Mouse (Mus musculus): ENCODE results near the gene Kcns1. TPM values are rescaled to one million over a fixed set of nuclear protein-coding genes. Genes with fewer than 3 reads are reported as not detected.

The Kcns1 gene
- total RNA-seq, 4 experiments from 2014 or later = 0.54 to 1.8 (median 1.4) TPM

DNA sequence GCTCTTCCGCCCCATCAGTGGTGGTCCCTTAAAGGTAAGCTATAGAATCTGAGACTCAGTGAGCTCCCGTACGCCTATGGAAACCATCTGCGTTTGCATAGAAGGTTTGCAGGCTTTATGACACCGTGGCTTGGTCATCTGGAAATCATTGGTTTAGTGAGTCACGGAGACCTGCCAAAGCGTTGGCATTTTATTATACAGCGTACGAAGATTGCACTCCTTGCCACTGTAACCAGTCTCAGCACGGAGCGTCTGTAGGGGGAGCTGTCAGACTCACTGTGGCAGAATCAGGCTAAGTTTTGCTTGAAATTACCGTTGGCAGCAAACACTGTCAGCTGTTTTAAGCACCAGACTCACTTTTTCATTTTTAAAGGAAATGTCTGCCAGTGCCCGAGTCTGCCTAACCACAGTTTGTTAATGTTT, 44.4 kb downstream of the Kcns1 start:
- DNase-seq (ENCODE audit: low spot score in 2 of 2) = peak in 1 of 2 experiments; percentile 25

DNA sequence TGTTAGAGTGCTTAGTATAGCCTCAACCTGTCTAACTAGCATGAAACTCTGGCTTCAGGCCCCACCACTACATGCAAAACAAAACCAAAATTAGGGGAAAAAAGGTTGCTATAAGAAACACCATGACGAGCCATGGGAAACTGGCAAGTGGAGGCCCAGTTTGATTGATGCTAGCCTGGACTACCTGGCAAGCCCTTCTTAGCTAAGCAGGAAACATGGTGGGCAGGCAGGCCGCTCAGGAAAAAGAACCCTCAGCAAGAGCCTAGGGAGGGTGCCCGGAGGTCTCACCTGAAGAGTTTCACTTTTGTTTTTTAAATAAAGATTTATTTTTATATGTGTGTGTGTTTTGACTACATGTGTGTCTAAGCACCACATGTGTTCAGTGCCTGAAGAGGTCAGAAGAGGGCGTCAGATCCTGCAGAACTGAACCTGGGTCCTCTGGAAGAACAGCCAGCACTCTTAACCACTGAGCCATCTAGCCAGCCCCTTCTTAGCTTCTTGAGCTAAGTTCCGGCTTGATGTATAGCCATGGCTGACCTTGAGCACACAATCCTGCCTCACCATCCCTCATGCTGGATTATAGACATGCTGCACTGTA, 47.6 kb downstream of the Kcns1 start:
- no peak for DNase-seq (ENCODE audit: low spot score in 2 of 2)

DNA sequence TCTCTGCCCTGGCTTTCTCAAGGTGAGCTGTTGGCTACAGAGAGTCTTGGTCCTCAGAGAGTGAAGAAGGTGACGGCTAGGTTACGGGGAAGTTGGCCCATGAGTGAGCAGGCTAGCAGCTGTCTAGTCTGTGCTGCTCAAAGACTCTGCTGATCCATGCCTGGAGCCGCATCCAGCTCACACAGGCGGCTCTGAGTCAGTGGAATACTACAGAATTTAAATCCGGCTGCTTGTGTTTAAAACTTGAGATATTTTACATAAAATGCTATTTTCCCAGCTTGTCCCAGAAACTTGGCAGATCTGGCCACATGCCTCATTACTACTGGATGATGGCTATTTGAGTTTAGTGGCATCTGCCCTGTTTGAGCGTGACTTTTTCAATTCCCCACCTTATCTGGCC, 51.4 kb downstream of the Kcns1 start:
- no peak for DNase-seq (ENCODE audit: low spot score in 2 of 2)

DNA sequence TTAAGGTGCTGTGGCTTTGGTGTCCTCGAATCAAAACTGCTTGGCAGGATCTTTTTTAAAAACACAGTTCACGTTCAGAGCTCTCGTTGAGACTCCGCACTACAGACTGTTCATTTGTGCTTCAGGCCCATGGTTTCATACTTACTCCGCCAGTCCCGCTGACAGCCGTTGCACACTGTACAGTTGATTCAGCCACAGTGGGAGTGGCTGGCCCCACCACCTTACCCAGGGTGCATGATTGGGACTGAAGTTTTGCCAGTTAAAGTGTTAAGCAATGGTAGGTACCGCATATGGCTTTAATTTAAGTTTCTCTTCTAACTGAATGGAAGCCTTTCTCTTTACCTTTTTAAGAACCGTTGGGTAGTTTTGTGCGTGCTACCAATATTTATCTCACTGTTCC, 55.4 kb downstream of the Kcns1 start:
- no peak for DNase-seq (ENCODE audit: low spot score in 2 of 2)

DNA sequence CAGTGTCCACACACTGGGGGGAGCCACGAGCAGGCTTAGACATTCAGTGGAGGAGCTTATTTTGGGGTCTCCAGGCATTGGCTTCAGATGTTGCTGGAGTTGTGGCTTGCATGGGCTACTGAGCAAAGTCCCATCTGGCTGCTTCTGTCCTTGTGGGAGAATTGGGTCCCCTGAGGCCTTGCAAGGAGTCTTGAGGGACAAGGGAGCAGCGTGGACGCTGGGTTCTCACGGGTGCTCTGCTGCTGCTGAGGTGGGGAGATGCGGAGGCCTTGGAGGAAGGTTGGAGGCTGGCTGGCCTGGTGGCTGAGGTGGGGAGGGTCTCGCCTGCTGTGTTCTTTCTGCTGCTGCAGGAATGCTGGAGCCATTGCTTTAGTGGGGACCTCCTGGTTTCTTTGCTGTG, 56.9 kb downstream of the Kcns1 start:
- DNase-seq (ENCODE audit: low spot score in 2 of 2) = no peak

Other genes with a start within 250 kb of the Kcns1 start
- gene Ywhab, start 176.2 kb downstream of the Kcns1 start, total RNA-seq (2022) = 10 to 100 TPM; 39.0 to 41.5 (median 39.9) TPM
- under 1 TPM in 1 of 4 experiments, not detected in 3; 0.31 TPM for gene Pabpc1l, start 145.7 kb downstream of the Kcns1 start, total RNA-seq (2022)
- 1 to 10 TPM; 6.2 to 8.5 (median 7.2) TPM for gene Stk4, start 100.8 kb downstream of the Kcns1 start, total RNA-seq (2022)
- gene Tomm34, start 99.9 kb downstream of the Kcns1 start, total RNA-seq (2022) = 10 to 100 TPM; 12.7 to 15.9 (median 13.6) TPM
- gene Wfdc5, start 11.6 kb upstream of the Kcns1 start, total RNA-seq (2022) = under 1 TPM in 1 of 4 experiments, not detected in 3; 0.19 TPM
- not detected for gene Wfdc12, start 19.5 kb upstream of the Kcns1 start, total RNA-seq (2022)
- gene Wfdc15a, start 29.0 kb upstream of the Kcns1 start, total RNA-seq (2022) = not detected
- not detected for gene Wfdc15b, start 50.5 kb upstream of the Kcns1 start, total RNA-seq (2022)
- not detected for gene Svs2, start 67.4 kb upstream of the Kcns1 start, total RNA-seq (2022)
- not detected for gene Svs3b, start 85.5 kb upstream of the Kcns1 start, total RNA-seq (2022)
- not detected for gene Svs4, start 107.3 kb upstream of the Kcns1 start, total RNA-seq (2022)
- not detected for gene Svs3a, start 118.2 kb upstream of the Kcns1 start, total RNA-seq (2022)
- gene Svs6, start 145.6 kb upstream of the Kcns1 start, total RNA-seq (2022) = not detected
- gene Svs5, start 161.6 kb upstream of the Kcns1 start, total RNA-seq (2022) = not detected
- gene Slpi, start 218.0 kb upstream of the Kcns1 start, total RNA-seq (2022) = under 1 TPM in 1 of 4 experiments, not detected in 3; 0.67 TPM
- gene Rbpjl, start 232.0 kb upstream of the Kcns1 start, total RNA-seq (2022) = not detected
- under 1 TPM; 0.27 to 0.99 (median 0.44) TPM for gene Matn4, start 234.0 kb upstream of the Kcns1 start, total RNA-seq (2022)

Measured in gastrocnemius, adult 8-10 months (tissue).